Mouse (Mus musculus): ENCODE results near the gene Olfr319.

GRCm38 (mm10) chr11:58655151-58655550, 43.8 kb upstream of the Olfr319 start:
- no peak for TF ChIP-seq CTCF (IDR thresholded peaks at IDR 0.05; ENCODE audit: low read depth, low read length)
- no peak for TF ChIP-seq TAL1 (conservative IDR thresholded peaks at IDR 0.05; ENCODE audit: low read depth, low read length)
- no peak for TF ChIP-seq GATA1 (IDR thresholded peaks at IDR 0.05; ENCODE audit: borderline replicate concordance, low read length)
